Mouse (Mus musculus): Measurements from ENCODE around the gene Tuft1. TPM values are rescaled to one million over a fixed set of nuclear protein-coding genes. Genes with fewer than 3 reads are reported as not detected.
A peak's percentile ranks its signal among the peaks of the same experiment; 100 is the strongest.
"Not testable (repeated sequence)": the region's sequence is repeated elsewhere in the genome, so short reads cannot be mapped to it uniquely, and the experiment has no call there.

Gene Tuft1
- polyA plus RNA-seq, 1 experiment from 2014 or later, result 5.3 TPM

DNA sequence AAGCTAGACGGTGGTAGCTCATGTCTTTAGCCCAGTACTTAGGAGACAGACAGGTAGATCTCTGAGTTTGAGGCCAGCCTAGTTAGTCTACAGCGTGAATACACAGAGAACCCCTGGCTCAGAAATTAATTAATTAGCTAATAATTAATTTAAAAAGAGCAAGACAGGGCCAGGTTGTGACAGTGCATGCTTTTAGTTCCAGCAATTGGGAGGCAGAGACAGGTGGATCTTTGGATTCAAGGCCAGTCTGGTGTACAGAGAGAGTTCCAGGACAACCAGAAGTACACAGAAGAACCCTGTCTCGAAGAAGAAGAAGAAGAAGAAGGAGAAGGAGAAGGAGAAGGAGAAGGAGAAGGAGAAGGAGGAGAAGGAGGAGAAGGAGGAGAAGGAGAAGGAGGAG lies 30.0 kb upstream of the Tuft1 start:
- not testable (repeated sequence) for H3K4me2 ChIP-seq; H3K27ac ChIP-seq; H3K27me3 ChIP-seq; H3K4me3 ChIP-seq; H3K4me1 ChIP-seq (replicated peaks); H3K36me3 ChIP-seq; H3K9me3 ChIP-seq (replicated peaks); H3K9ac ChIP-seq; ATAC-seq (replicated peaks; ENCODE audit: insufficient number of reproducible peaks, insufficient read depth, low FRiP score, low read depth)
- WGBS, result 84% methylated on average over 3 of the region's 3 CpGs

DNA sequence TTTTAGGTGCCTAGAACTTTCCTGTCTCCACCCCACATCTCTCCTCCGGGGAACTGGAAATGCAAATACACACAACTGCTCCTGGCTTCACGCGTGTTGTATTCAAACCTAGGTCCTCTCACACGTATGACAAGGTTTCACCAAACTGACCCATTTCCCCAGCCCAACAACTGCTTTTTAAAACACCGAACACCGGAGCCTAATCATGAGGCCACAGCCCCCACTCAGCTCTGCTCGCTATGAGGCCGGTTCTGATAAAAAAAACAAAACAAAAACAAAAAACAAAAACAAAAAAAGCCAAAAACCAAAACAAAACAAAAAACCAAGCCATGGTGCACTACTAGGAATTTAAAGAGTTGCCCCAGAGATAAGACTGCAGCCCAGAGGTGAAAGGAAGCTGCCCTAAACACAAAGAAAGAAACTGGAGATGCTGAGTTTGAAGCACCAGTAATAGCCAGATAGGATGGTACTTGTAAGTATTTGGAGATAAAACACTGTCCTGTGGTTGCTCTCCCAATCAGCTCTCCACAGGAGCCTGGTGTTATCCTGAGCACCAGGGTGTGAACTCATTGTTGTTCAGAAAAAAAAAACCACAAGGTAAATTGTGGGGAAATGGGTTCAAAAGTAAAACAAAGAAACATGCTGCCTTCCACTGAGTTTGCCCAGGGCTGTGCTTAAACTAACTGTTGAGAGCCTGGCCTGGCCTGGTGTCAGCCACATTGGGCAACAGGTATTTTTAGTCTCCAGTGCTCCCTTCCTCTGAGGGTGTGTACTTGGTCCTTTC lies 27.5 kb upstream of the Tuft1 start:
- H3K9ac ChIP-seq; H3K4me2 ChIP-seq; H3K9me3 ChIP-seq (replicated peaks); H3K4me1 ChIP-seq (replicated peaks); ATAC-seq (replicated peaks; ENCODE audit: insufficient number of reproducible peaks, insufficient read depth, low FRiP score, low read depth); H3K27me3 ChIP-seq; H3K4me3 ChIP-seq; H3K27ac ChIP-seq; H3K36me3 ChIP-seq: not testable (repeated sequence)
- WGBS, result 75% methylated on average over 8 of the region's 8 CpGs

DNA sequence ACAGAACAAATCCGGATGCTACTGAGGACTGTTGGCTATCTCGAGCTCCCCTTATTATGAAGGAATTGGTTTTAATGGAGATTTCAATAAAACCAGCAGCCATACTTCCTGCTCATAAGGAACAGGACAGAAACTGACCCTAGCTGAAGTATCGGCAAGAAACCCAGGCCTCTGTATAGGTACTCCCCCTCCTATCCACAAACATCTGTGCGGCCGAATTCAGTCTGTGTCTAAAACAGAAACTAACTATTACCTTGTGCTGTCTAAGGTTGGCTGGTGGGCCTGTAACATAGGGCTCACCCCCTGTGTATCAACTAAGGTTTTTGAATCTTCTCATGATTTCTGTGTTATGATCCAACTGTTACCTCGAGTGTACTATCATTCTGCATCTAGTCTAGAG lies 25.0 kb upstream of the Tuft1 start:
- H3K4me3 ChIP-seq, result no peak overlapping the region
- WGBS, result 77% methylated on average over 6 of the region's 6 CpGs
- no peak for ATAC-seq (replicated peaks; ENCODE audit: insufficient number of reproducible peaks, insufficient read depth, low FRiP score, low read depth)
- no peaks in the 10 kb centered on the region for H3K27me3 ChIP-seq
- no peaks in the 10 kb centered on the region for H3K36me3 ChIP-seq
- no peaks in the 10 kb centered on the region for H3K4me1 ChIP-seq (replicated peaks)
- H3K9ac ChIP-seq, result no peak overlapping the region
- no peaks in the 10 kb centered on the region for H3K9me3 ChIP-seq (replicated peaks)
- no peak overlapping the region for H3K4me2 ChIP-seq
- H3K27ac ChIP-seq, result no peak overlapping the region

DNA sequence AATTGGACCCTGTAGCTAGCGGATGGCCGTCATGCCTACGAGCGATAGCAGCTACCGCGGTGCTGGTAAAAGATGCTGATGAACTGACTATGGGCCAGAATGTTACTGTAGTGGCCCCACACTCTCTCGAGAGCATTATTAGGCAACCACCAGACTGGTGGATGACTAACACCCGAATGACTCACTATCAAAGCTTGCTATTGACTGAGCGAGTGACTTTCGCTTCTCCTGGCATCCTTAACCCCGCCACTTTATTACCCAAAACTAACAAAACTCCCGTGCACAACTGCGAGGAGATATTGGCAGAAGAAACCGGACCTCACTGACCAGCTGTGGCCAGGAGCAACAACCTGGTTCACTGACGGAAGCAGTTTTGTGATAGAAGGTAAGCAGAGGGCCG lies 22.1 kb upstream of the Tuft1 start:
- no peak for ATAC-seq (replicated peaks; ENCODE audit: insufficient number of reproducible peaks, insufficient read depth, low FRiP score, low read depth)
- H3K9ac ChIP-seq, result no peak overlapping the region
- H3K36me3 ChIP-seq, result no peaks in the 10 kb centered on the region
- H3K4me3 ChIP-seq, result no peak overlapping the region
- no peak overlapping the region for H3K27ac ChIP-seq
- H3K4me1 ChIP-seq (replicated peaks), result no peaks in the 10 kb centered on the region
- WGBS, result 85% methylated on average over 16 of the region's 16 CpGs
- no peaks in the 10 kb centered on the region for H3K27me3 ChIP-seq
- no peak overlapping the region for H3K4me2 ChIP-seq
- H3K9me3 ChIP-seq (replicated peaks), result no peaks in the 10 kb centered on the region

DNA sequence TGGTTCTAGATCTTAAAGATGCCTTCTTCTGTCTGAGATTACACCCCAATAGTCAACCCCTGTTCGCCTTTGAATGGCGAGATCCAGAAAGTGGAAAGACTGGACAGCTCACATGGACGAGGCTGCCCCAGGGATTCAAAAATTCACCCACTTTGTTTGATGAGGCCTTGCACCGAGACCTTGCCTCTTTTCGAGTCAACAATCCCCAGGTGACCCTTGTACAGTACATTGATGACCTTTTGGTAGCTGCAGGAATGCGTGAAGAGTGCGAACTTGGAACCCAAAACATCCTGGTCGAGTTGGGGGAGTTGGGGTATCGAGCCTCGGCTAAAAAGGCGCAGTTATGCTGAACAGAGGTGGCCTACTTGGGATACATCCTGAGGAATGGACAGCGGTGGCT lies 21.4 kb upstream of the Tuft1 start:
- H3K36me3 ChIP-seq; ATAC-seq (replicated peaks; ENCODE audit: insufficient number of reproducible peaks, insufficient read depth, low FRiP score, low read depth); H3K27ac ChIP-seq; H3K4me2 ChIP-seq; H3K4me3 ChIP-seq; H3K9me3 ChIP-seq (replicated peaks); H3K9ac ChIP-seq; H3K4me1 ChIP-seq (replicated peaks); H3K27me3 ChIP-seq: not testable (repeated sequence)
- 88% methylated on average over 12 of the region's 12 CpGs for WGBS

DNA sequence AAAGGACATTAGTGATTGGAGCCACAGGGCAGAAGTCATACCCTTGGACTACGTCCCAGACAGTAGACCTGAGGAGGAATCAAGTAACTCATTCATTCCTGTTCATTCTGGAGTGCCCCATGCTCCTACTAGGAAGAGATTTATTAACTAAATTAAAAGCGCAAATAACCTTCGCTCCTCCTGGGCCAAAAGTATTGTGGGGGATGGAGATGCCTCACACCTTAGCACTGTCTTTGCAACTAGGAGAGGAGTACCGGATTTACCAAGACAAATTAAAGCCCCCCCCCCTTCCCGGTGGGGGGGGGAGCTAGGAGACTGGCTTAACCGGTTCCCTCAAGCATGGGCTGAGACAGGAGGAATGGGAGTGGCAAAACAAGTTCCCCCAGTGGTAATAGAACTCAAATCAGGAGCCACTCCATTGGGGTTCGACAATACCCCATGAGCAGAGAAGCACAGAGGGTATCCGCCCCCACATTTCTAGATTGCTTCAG lies 20.7 kb upstream of the Tuft1 start:
- 70% methylated on average over 8 of the region's 8 CpGs for WGBS
- no peak overlapping the region for H3K9ac ChIP-seq
- no peak for ATAC-seq (replicated peaks; ENCODE audit: insufficient number of reproducible peaks, insufficient read depth, low FRiP score, low read depth)
- no peak overlapping the region for H3K27ac ChIP-seq
- no peak overlapping the region for H3K4me3 ChIP-seq
- no peak overlapping the region for H3K4me2 ChIP-seq
- no peaks in the 10 kb centered on the region for H3K4me1 ChIP-seq (replicated peaks)
- H3K36me3 ChIP-seq, result no peaks in the 10 kb centered on the region
- H3K9me3 ChIP-seq (replicated peaks), result no peaks in the 10 kb centered on the region
- no peaks in the 10 kb centered on the region for H3K27me3 ChIP-seq

DNA sequence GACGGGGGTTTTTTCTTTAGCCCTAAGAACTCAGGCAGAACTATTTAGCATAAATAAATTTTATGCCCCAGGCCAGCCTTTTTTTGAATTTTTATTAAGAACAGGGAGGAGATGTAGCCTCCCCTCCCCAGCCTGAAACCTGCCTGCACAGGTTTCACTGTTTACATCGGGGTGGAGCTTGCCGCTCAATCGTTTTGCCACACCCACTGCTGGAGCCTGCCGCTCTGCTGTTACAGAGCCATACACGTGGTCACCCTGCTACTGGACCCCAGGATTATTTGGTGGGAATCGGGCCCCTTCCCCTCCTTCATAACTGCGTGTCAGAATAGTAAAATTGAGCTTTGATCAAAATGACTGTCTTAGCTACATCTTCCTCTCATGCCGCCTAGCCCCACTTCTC lies 16.4 kb upstream of the Tuft1 start:
- H3K27me3 ChIP-seq; H3K9ac ChIP-seq; H3K9me3 ChIP-seq (replicated peaks); H3K27ac ChIP-seq; H3K4me2 ChIP-seq; H3K4me3 ChIP-seq; H3K36me3 ChIP-seq; ATAC-seq (replicated peaks; ENCODE audit: insufficient number of reproducible peaks, insufficient read depth, low FRiP score, low read depth); H3K4me1 ChIP-seq (replicated peaks): not testable (repeated sequence)
- WGBS, result 81% methylated on average over 9 of the region's 9 CpGs

DNA sequence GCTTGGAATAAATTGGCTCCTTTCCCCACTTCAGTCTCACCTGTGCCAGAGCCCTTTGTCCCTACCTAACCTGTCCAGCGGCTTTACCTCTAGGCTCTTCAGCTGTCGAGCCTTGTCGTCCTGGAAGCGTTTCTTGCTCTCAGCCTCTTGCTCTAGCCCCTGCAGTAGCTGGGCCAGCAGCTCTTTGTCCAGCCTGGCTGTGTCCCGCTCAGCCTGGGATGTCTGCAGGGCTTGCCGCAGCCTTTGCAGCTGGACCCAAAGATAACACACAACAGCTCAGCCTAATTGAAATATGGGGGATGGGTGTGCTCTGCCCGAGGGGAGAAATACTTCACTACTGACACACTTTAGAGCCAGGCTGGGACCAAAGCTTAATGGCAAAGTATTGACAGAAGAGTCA lies 7.2 kb upstream of the Tuft1 start:
- not testable (repeated sequence) for ATAC-seq (replicated peaks; ENCODE audit: insufficient number of reproducible peaks, insufficient read depth, low FRiP score, low read depth); H3K27me3 ChIP-seq; H3K4me2 ChIP-seq; H3K9me3 ChIP-seq (replicated peaks); H3K9ac ChIP-seq; H3K27ac ChIP-seq; H3K4me3 ChIP-seq; H3K36me3 ChIP-seq; H3K4me1 ChIP-seq (replicated peaks)
- 8% methylated on average over 7 of the region's 7 CpGs for WGBS

DNA sequence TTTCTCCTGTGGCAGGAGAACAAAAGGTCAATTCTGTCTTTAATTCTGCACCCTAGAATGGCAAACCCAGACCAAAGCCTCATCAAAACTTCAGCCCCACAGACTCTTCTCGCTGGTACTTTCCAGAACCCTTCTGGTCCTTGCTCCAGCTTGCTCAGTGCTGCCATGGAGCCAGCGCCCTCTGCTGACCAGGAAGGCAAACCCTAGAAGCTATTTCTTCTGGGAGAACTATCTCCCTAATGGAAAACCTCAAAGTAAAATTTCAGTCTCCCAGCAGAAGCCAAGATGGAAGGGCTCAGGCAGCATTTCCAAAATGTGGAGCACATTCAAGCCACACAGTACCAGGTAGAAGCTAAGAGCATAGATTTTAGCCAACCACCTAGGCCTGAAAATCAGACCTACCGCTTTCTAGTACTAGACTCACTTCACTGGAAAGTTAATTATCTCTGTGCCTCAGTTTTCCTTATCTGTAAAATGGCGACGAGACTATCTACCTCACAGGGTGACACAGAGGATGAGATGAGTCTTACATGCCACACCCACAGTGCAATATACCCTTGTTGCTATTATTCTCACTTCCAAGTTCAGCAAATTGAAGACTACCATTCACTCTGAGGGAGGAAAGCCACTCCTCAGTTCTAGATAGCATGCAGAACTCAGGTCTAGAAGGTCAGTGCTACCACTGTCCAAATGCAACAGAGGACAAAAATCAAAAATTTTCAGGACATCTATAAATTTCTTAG lies 6.6 kb upstream of the Tuft1 start:
- H3K4me1 ChIP-seq (replicated peaks); ATAC-seq (replicated peaks; ENCODE audit: insufficient number of reproducible peaks, insufficient read depth, low FRiP score, low read depth); H3K4me2 ChIP-seq; H3K9ac ChIP-seq; H3K36me3 ChIP-seq; H3K27me3 ChIP-seq; H3K4me3 ChIP-seq; H3K9me3 ChIP-seq (replicated peaks); H3K27ac ChIP-seq: not testable (repeated sequence)
- WGBS, result 43% methylated on average over 5 of the region's 5 CpGs

DNA sequence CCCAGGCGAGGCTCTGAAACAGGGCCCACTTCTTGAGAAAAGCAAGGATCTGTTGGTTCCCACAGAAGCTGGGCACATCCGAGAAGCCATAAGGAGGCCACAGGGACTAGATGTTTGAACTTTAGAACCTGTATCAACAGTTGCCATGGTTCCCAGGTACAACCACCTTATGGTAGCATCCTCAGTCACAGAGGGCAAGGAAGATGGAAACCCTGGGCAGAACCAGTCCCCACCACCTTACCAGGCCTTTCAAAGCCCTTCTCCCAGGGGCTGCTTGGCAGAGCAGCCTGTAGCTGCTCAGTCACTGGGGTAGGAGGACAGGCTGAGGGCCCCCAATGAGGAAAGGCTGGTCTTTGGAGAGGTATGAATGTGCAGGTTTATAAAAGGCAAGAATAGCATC lies 2.2 kb upstream of the Tuft1 start:
- H3K9ac ChIP-seq; H3K4me3 ChIP-seq; H3K4me2 ChIP-seq; ATAC-seq (replicated peaks; ENCODE audit: insufficient number of reproducible peaks, insufficient read depth, low FRiP score, low read depth); H3K27ac ChIP-seq; H3K4me1 ChIP-seq (replicated peaks); H3K9me3 ChIP-seq (replicated peaks); H3K27me3 ChIP-seq; H3K36me3 ChIP-seq: not testable (repeated sequence)
- WGBS, result 82% methylated on average over 2 of the region's 2 CpGs

DNA sequence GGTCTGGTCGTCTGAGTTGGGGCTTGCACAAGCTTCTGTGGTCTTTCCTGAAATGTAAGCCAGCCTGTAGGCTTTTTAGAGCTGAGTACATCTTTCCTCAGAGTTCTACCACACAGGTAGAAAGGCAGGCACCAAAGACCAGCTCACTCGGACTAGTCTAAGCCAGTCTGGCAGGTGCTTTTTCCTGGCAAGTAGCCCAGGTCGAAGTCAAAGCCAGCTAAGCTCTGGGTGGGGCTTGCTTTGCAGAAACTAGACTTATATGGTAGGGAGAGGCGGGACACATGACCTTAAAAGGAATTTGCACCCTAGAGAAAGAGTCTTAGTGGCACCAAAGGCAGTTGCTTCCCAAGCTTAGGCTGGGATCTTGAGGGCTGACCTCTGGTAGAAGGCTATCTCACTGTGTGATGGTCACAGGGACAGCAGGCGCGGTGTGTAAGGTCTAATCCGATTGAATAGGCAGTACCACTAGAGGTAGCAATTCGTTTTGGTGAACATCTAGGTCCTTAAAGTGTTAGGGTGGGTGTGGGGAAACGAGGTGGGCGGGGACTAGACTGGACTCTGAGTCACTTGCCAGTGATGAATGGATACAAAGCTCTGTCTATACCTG lies 573 bp upstream of the Tuft1 start:
- not testable (repeated sequence) for H3K9ac ChIP-seq; H3K27me3 ChIP-seq; H3K27ac ChIP-seq; H3K9me3 ChIP-seq (replicated peaks); H3K4me1 ChIP-seq (replicated peaks); H3K36me3 ChIP-seq
- Histone ChIP-seq H3K4me2 (peak overlapping the region; percentile 51), H3K4me3 (peak overlapping the region; percentile 30)
- ATAC-seq (replicated peaks; ENCODE audit: insufficient number of reproducible peaks, insufficient read depth, low FRiP score, low read depth), result peak; percentile 76
- WGBS, result 31% methylated on average over 8 of the region's 10 CpGs

Measured in heart, embryonic 15.5 days (tissue).